Mouse (Mus musculus): ENCODE measurements around the gene Ankrd7. TPM values are rescaled to one million over a fixed set of nuclear protein-coding genes. Genes with fewer than 3 reads are reported as not detected.

Ankrd7 gene
- polyA plus RNA-seq, 1 experiment from 2014 or later: 0.21 TPM

Other genes starting within 250 kb of the Ankrd7 start
- gene Lsm8, start 17.7 kb upstream of the Ankrd7 start, polyA plus RNA-seq (2014; fragmentation: Nextera tagmentation; extraction: Ambion mirVana): 242 and 273 TPM in 2 replicates